Mouse (Mus musculus) cerebellum, adult 8-10 months (tissue): ENCODE data around the gene Nkap.

Source experiments
- DNase-seq: peaks from one replicate; pipeline ENCODE4 v3.0.0; 2022

Gene Nkap

DNA sequence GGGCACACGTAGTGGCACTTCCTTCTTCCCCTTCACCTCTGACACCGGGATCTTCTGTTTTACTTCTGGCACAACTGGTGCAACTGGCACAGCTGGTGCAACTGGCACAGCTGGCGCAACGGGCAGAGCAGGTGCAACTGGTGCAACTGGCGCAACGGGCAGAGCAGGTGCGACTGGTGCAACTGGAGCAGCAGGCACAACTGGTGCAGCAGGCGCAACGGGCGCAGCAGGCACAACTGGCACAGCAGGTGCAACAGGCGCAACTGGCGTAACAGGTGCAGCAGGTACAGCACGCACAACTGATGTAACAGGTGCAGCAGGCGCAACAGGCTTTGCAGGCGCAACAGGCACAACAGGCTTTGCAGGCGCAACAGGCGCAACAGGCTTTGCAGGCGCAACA is 36.5 kb downstream of the Nkap start:
- no peak for DNase-seq

DNA sequence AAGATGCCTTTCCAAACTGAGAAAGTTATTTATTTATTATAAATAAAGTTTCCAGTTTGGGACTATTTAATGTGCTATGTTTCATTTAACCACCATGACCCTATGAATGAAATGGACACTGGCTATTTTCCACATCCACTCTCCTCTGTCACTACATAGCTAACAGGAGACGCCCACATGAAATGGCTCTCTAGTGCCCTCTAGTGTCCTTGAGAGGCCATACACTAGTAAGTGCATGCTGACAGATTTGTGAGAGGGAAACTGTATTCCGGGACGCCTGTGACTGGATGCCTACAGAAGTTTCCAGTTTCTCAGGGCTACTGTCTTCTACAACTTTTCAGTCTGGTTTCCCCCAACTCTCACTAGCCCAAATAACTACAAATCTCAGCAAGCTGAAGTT is 40.5 kb downstream of the Nkap start:
- DNase-seq = peak; percentile 8

DNA sequence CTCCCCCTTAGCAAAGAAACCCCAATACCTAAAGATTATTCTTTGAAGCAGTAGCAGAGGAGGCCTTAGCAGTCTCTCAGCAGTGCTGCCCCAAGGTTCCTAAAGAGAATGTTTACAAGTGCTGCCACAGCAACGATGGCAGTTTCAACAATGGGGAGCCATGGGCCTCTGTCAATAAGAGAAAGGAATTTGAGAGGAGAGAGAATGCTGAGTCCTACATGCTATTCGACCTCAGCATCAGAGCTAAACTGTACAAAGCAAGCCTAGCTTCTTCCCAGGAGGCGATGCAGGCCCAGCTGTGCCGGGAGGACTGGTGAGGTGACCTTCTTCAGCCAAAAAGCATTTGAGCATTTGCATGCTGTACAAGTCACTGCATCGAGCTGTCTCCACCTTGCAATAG is 42.1 kb downstream of the Nkap start, which contains the start of gene Akap14:
Gene Akap14, minus strand, starts transcription at position 101 of the 400 bp plus-strand sequence.
- no peak for DNase-seq

DNA sequence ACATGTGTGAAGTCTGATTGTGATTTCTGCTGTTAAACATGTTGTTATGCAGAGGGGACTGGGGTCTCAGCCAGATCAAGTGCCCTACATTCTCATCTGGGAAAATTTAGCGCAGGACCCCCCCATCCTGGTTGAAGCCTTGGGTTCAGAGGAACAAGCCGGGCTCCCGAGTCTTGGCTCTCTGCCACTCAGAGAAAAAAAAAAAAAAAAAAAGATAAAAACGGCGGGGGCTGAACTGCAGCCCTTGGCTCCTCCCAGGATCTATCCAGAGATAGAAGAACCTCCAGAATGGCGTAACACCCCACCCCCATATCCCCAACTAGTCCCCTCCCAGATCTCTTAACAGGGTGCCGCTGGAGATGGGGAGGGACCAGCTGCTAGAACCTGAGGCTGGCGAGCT is 57.8 kb downstream of the Nkap start:
- DNase-seq = peak; percentile 8

DNA sequence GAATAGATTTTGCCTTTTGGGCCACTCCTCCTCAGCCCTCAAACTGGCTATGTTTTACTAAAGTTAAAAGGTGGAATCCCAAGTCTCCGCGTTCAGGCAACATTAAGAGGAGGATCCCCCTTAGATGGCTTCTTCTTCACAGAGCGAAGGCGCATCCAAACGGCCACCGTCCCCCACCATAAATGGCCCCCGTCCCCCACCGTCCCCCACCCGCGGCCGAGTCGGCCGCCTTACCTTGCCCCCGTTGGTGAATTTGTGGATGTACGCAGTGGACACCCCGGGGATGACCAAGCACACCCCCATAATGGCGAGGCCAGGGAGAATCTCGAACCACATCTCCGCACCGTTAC is 64.1 kb downstream of the Nkap start:
- no peak for DNase-seq

DNA sequence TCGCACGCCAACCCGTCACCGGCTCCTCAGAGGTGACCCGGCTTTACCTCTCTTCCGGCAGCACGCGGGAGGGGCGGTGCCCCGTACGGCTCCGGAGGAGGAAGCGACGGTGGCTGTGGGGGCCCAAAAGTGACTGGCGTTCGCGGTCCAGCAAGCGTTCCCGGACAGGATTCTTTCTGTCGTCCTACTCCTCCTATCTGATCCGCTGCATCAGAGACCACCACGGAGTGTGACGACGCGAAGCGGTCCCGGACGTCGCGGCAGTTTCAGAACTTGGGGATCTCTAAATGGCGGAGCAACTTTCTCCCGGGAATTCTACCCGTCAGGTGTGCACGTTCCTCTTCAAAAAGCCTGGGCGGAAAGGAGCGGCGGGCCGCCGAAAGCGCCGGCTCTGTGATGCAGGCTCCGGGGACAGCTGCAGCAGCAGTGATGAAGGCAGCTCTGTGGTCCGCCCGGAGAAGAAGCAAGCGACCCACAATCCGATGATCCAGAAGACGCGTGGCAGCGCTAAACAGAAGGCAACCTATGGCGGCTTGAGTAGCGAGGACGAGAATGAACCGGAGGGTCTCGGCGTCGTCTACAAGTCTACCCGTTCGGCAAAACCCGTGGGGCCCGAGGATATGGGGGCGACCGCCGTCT is 64.6 kb downstream of the Nkap start, which contains the start of the genes Ndufa1 and Rnf113a1:
Gene Ndufa1, minus strand, starts transcription at position 59 of the 639 bp plus-strand sequence.
Gene Rnf113a1, plus strand, starts transcription at position 141 of the 639 bp plus-strand sequence.
- peak; percentile 79 for DNase-seq

DNA sequence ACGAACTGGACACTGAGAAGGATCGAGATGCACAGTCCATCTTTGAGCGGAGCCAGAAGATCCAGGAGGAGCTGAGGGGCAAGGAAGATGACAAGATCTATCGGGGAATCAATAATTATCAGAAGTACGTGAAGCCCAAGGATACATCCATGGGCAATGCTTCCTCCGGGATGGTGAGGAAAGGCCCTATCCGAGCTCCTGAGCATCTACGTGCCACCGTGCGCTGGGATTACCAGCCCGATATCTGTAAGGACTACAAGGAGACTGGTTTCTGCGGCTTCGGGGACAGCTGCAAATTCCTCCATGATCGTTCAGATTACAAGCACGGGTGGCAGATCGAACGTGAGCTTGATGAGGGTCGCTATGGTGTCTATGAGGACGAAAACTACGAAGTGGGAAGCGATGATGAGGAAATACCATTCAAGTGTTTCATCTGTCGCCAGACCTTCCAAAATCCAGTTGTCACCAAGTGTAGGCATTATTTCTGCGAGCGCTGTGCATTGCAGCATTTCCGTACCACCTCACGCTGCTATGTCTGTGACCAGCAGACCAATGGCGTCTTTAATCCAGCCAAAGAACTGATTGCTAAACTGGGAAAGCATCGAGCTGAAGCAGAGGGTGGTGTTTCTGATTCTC is 65.3 kb downstream of the Nkap start:
- no peak for DNase-seq

DNA sequence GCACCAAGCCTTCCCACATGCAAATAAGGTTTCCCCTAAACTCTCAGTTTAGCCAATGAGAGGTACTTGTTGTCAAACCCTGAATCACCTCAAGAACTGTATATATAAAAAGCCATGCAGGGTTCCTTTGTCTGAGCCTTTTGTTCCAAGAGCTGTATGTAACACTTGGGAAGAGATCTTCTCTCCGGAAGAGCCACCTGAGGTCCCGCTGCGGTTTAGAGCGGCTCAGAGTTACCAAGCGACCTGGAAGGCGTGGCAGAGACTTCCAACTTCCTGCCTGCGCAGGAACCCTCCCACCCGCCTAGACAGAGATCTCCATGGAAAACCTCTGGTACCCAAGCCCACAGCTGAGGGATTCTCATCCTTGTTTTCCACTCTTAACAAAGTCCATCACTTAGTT is 72.1 kb downstream of the Nkap start:
- DNase-seq = no peak
